Comparison of ENCODE assay signal across 26 mouse cellular contexts in genomic region chr2:174270416-174270815, GRCm38 (mm10). TPM values are rescaled to one million over a fixed set of nuclear protein-coding genes. Genes with fewer than 3 reads are reported as not detected.
DNase-seq lines count a peak whose midpoint lies in the region; ATAC-seq lines count a peak whose summit lies in the region.
"Had no signal": no experiment of that assay in that cellular context is flagged by ENCODE, and none has a peak within 500 bp of the region (broad histone marks: within the 10 kb centered on the region; RNA-seq: fewer than 3 reads in every experiment).

No protein-coding gene starts in this region.

- H3K27me3 ChIP-seq in embryonic facial prominence, embryonic 14.5 days (replicated peaks; ENCODE audit: control insufficient read depth, insufficient read depth, low read length), result no peaks in the 10 kb centered on the region
- no peaks in the 10 kb centered on the region for H3K27me3 ChIP-seq in embryonic facial prominence, embryonic 10.5 days (replicated peaks; ENCODE audit: low read depth, poor library complexity, severe bottlenecking)
- no peaks in the 10 kb centered on the region for H3K27me3 ChIP-seq in heart, embryonic 15.5 days
- no peaks in the 10 kb centered on the region for H3K27me3 ChIP-seq in midbrain, embryonic 11.5 days (ENCODE audit: control insufficient read depth, insufficient read depth, low read length)
- no peaks in the 10 kb centered on the region for H3K27me3 ChIP-seq in midbrain, embryonic 13.5 days
- H3K27me3 ChIP-seq: embryonic facial prominence, embryonic 13.5 days; forebrain, embryonic 13.5 days; heart, embryonic 12.5 days had no signal

- H3K4me3 ChIP-seq in embryonic facial prominence, embryonic 14.5 days (ENCODE audit: low read depth, low read length), result no peak overlapping the region
- no peak overlapping the region for H3K4me3 ChIP-seq in embryonic facial prominence, embryonic 10.5 days
- no peak overlapping the region for H3K4me3 ChIP-seq in heart, embryonic 15.5 days
- no peak overlapping the region for H3K4me3 ChIP-seq in midbrain, embryonic 11.5 days (ENCODE audit: low read depth, low read length)
- H3K4me3 ChIP-seq in midbrain, embryonic 13.5 days (replicated peaks), result no peak overlapping the region
- H3K4me3 ChIP-seq: embryonic facial prominence, embryonic 13.5 days; forebrain, embryonic 10.5 days; forebrain, embryonic 13.5 days; heart, embryonic 12.5 days had no signal

- peak; percentile 10; the same call in 1 of the 2 replicates for ATAC-seq in embryonic facial prominence, embryonic 14.5 days (ENCODE audit: low read depth)
- no peak for ATAC-seq in heart, embryonic 15.5 days (replicated peaks; ENCODE audit: insufficient number of reproducible peaks, insufficient read depth, low FRiP score, low read depth)
- no peak for ATAC-seq in midbrain, embryonic 11.5 days (ENCODE audit: low FRiP score)
- ATAC-seq in midbrain, embryonic 13.5 days, result no peak
- ATAC-seq: forebrain, embryonic 13.5 days; forebrain, embryonic 16.5 days; hindbrain, postnatal 0 days; inflammation-experienced regulatory T-cells, adult 6 months; intestine, embryonic 16.5 days had no signal

- H3K4me1 ChIP-seq in embryonic facial prominence, embryonic 14.5 days (ENCODE audit: control insufficient read depth, insufficient read depth, low read length), result no peaks in the 10 kb centered on the region
- no peaks in the 10 kb centered on the region for H3K4me1 ChIP-seq in embryonic facial prominence, embryonic 10.5 days
- H3K4me1 ChIP-seq in heart, embryonic 15.5 days (replicated peaks), result peaks cover 44% of the 10 kb centered on the region
- H3K4me1 ChIP-seq in midbrain, embryonic 11.5 days (ENCODE audit: control insufficient read depth, insufficient read depth, low read length), result no peaks in the 10 kb centered on the region
- H3K4me1 ChIP-seq in midbrain, embryonic 13.5 days (replicated peaks), result no peaks in the 10 kb centered on the region
- H3K4me1 ChIP-seq: embryonic facial prominence, embryonic 13.5 days; forebrain, embryonic 10.5 days; forebrain, embryonic 13.5 days had no signal

- no peak overlapping the region for H3K9ac ChIP-seq in embryonic facial prominence, embryonic 14.5 days (ENCODE audit: low read depth, low read length)
- H3K9ac ChIP-seq in heart, embryonic 15.5 days, result no peak overlapping the region
- no peak overlapping the region for H3K9ac ChIP-seq in midbrain, embryonic 11.5 days (ENCODE audit: low read length)
- no peak overlapping the region for H3K9ac ChIP-seq in midbrain, embryonic 13.5 days (replicated peaks)
- H3K9ac ChIP-seq: embryonic facial prominence, embryonic 13.5 days; forebrain, embryonic 13.5 days; heart, embryonic 12.5 days; hindbrain, embryonic 14.5 days had no signal

- WGBS in embryonic facial prominence, embryonic 14.5 days, result 83% methylated on average over 7 of the region's 7 CpGs
- WGBS in embryonic facial prominence, embryonic 10.5 days, result 91% methylated on average over 7 of the region's 7 CpGs
- 69% methylated on average over 7 of the region's 7 CpGs for WGBS in heart, embryonic 15.5 days
- 80% methylated on average over 7 of the region's 7 CpGs for WGBS in midbrain, embryonic 11.5 days
- 80% methylated on average over 7 of the region's 7 CpGs for WGBS in midbrain, embryonic 13.5 days

- peaks cover 39% of the 10 kb centered on the region for H3K36me3 ChIP-seq in embryonic facial prominence, embryonic 14.5 days (ENCODE audit: control insufficient read depth, insufficient read depth, low read length)
- H3K36me3 ChIP-seq in embryonic facial prominence, embryonic 10.5 days (replicated peaks), result peaks cover 97% of the 10 kb centered on the region
- peaks cover 9% of the 10 kb centered on the region; the same call in 1 of the 2 replicates for H3K36me3 ChIP-seq in heart, embryonic 15.5 days
- H3K36me3 ChIP-seq in midbrain, embryonic 11.5 days (ENCODE audit: control insufficient read depth, insufficient read depth, low read length), result peaks cover 9% of the 10 kb centered on the region
- peaks cover 36% of the 10 kb centered on the region for H3K36me3 ChIP-seq in midbrain, embryonic 13.5 days

- DNase-seq in embryonic facial prominence, embryonic 14.5 days (ENCODE audit: low spot score), result peak; percentile 49
- DNase-seq in embryonic facial prominence, embryonic 10.5 days (ENCODE audit: low spot score), result no peak
- DNase-seq in heart, adult 8-10 months (ENCODE audit: low spot score), result no peak
- DNase-seq in midbrain, embryonic 11.5 days (ENCODE audit: low spot score, missing footprints), result peak; percentile 77
- no peak for DNase-seq in left cerebral cortex, postnatal 36 days (ENCODE audit: low spot score in 2 of 2)
- DNase-seq: adrenal gland, adult 2 months; adrenal gland, postnatal 14 days; cerebellum, adult 11 months; cerebellum, adult 2 months; cerebellum, adult 9-11 months; cerebellum, postnatal 25 days; gastrocnemius, postnatal 10 days; gastrocnemius, postnatal 36 days; heart, postnatal 10 days; heart, postnatal 36 days had no signal

- H3K4me2 ChIP-seq in embryonic facial prominence, embryonic 14.5 days (ENCODE audit: low read depth, low read length), result no peak overlapping the region
- no peak overlapping the region for H3K4me2 ChIP-seq in heart, embryonic 15.5 days
- no peak overlapping the region for H3K4me2 ChIP-seq in midbrain, embryonic 11.5 days
- H3K4me2 ChIP-seq in midbrain, embryonic 13.5 days (replicated peaks), result no peak overlapping the region
- H3K4me2 ChIP-seq: embryonic facial prominence, embryonic 13.5 days; forebrain, embryonic 13.5 days; heart, embryonic 12.5 days; hindbrain, embryonic 14.5 days had no signal

- intact Hi-C loops in left cerebral cortex, postnatal 36 days (cut with DNase I), result no loop called here

- no peak overlapping the region for H3K27ac ChIP-seq in embryonic facial prominence, embryonic 14.5 days (replicated peaks; ENCODE audit: low read depth, low read length)
- H3K27ac ChIP-seq in embryonic facial prominence, embryonic 10.5 days (replicated peaks), result no peak overlapping the region
- H3K27ac ChIP-seq in heart, embryonic 15.5 days, result 0 out of 2 replicates have a peak overlapping the region, but pooled peaks have one; percentile 70
- H3K27ac ChIP-seq in midbrain, embryonic 11.5 days (ENCODE audit: low read depth, low read length), result no peak overlapping the region
- H3K27ac ChIP-seq in midbrain, embryonic 13.5 days, result no peak overlapping the region
- H3K27ac ChIP-seq: embryonic facial prominence, embryonic 13.5 days; forebrain, embryonic 10.5 days; forebrain, embryonic 13.5 days; hindbrain, embryonic 14.5 days; hindbrain, postnatal 0 days had no signal

- no peaks in the 10 kb centered on the region for H3K9me3 ChIP-seq in embryonic facial prominence, embryonic 14.5 days (ENCODE audit: control insufficient read depth, low read length)
- no peaks in the 10 kb centered on the region for H3K9me3 ChIP-seq in embryonic facial prominence, embryonic 10.5 days
- no peaks in the 10 kb centered on the region for H3K9me3 ChIP-seq in heart, embryonic 15.5 days (replicated peaks)
- H3K9me3 ChIP-seq in midbrain, embryonic 11.5 days (ENCODE audit: control insufficient read depth, low read length), result no peaks in the 10 kb centered on the region
- no peaks in the 10 kb centered on the region for H3K9me3 ChIP-seq in midbrain, embryonic 13.5 days
- H3K9me3 ChIP-seq: embryonic facial prominence, embryonic 13.5 days; forebrain, embryonic 10.5 days; forebrain, embryonic 13.5 days; heart, embryonic 12.5 days had no signal

RNA-seq across cellular contexts. Expression of gene Gnas, which starts 13.7 kb away (rescaled TPM):
- 2,600 and 2,666 TPM in 2 replicates for polyA plus RNA-seq in embryonic facial prominence, embryonic 14.5 days (2014; fragmentation: Nextera tagmentation; extraction: Ambion mirVana)
- polyA plus RNA-seq in embryonic facial prominence, embryonic 10.5 days (2016; fragmentation: Nextera tagmentation; extraction: Ambion mirVana), result 1,270 and 1,303 TPM in 2 replicates
- 1,401 and 1,438 TPM in 2 replicates for polyA plus RNA-seq in heart, embryonic 15.5 days (2015; fragmentation: Nextera tagmentation; extraction: Ambion mirVana)
- 1,000 to 10,000 TPM; 1,172 to 1,307 (median 1,221) TPM for total RNA-seq in heart, adult 8-10 months (2022)
- 1,087 and 1,162 TPM in 2 replicates for polyA plus RNA-seq in midbrain, embryonic 11.5 days (2014; fragmentation: Nextera tagmentation; extraction: Ambion mirVana)
- 1,084 and 1,205 TPM in 2 replicates for polyA plus RNA-seq in midbrain, embryonic 13.5 days (2015; fragmentation: Nextera tagmentation; extraction: Ambion mirVana)
- 1,000 to 10,000 TPM; 1,724 to 1,906 TPM for total RNA-seq in left cerebral cortex, postnatal 36 days (2021)

Comparison
In these comparisons a context has a peak if more than half of its experiments do, and no peak if none do; other contexts are left out.
1. DNase-seq: peak in embryonic facial prominence, embryonic 14.5 days (single experiment) and midbrain, embryonic 11.5 days (single experiment); none in embryonic facial prominence, embryonic 10.5 days (single experiment), heart, adult 8-10 months (single experiment) and left cerebral cortex, postnatal 36 days (0 of 2).